Mouse (Mus musculus): ENCODE measurements at regions not wholly inside any gene's neighbourhood (a gene's known extent, or its start where the extent isn't known, plus 50 kb on each side); places are given as distances from the start of the nearest gene placed in this dataset.

DNA sequence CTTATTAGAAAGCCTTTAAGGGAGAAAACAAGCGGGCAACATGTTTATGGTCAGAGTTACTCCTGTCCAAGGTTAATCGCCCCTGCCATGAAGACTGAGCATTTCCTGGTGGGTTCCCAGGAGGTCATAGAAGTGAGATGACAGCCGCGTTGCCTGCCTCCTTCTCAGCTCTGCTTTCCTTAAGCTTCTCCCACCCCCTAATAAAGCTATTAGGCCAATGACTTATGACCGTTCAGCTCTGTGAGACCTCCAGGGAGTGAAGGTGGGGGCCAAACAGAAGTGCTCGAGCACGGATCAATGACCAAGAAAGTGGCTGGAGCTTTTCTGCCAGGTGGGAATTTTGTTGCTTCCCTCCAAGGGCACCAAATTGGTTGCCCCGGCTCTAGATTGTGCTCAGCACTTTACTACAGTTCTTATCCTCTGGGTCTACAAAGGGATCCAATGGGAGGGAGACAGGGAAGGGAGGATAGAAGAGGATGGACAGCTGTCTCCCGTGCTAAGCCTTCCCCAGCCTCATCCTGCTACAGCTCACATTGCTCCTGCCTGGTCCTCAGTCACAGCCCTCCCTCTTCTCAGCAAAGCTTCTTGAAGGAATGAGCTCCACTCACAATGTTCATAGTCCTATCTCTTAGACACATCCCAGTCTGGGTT is 151.1 kb upstream of the Ppp2r3a start:
- TF ChIP-seq CTCF (conservative IDR thresholded peaks at IDR 0.05; ENCODE audit: insufficient read depth, insufficient read length, low read depth, low read length) (no peak), POLR2A (IDR thresholded peaks at IDR 0.05; ENCODE audit: low read depth, low read length) (no peak)
